Mouse (Mus musculus) liver, embryonic 13.5 days (tissue): ENCODE measurements around the gene Izumo1. TPM values are rescaled to one million over a fixed set of nuclear protein-coding genes. Genes with fewer than 3 reads are reported as not detected.

Experiments used
- ATAC-seq: fragments of 200-750 bp; cut with Nextera tagmentation; 2 replicates; pipeline ENCODE4 v1.8.0; 2017; ENCODE audit warnings: low read depth, mild to moderate bottlenecking, moderate number of reproducible peaks, moderate library complexity
- DNase-seq: peaks from one replicate; pipeline ENCODE4 v3.0.0; 2022
- H3K27ac ChIP-seq: fragments of 300-500 bp; sonication (generic); 2 replicates; pipeline ENCODE4 v1.5.1; 2015; ENCODE audit warnings: moderate library complexity, mild to moderate bottlenecking, inconsistent platforms
- H3K27me3 ChIP-seq: fragments of 300-500 bp; sonication (generic); 2 replicates; pipeline ENCODE4 v1.6.1; 2015; ENCODE audit warnings: mild to moderate bottlenecking, inconsistent platforms
- H3K36me3 ChIP-seq: fragments of 300-500 bp; sonication (generic); 2 replicates; pipeline ENCODE4 v1.6.1; 2015; ENCODE audit warnings: mild to moderate bottlenecking, inconsistent platforms
- H3K4me1 ChIP-seq: fragments of 300-500 bp; sonication (generic); replicated peaks from 2 replicates; pipeline ENCODE4 v1.6.1; 2015; ENCODE audit warnings: inconsistent platforms
- H3K4me2 ChIP-seq: fragments of 300-500 bp; sonication (generic); 2 replicates; pipeline ENCODE4 v1.6.1; 2015; ENCODE audit warnings: inconsistent platforms, mild to moderate bottlenecking, moderate library complexity
- H3K4me3 ChIP-seq: fragments of 300-500 bp; sonication (generic); replicated peaks from 2 replicates; pipeline ENCODE4 v1.5.1; 2015; ENCODE audit warnings: mild to moderate bottlenecking, inconsistent platforms
- H3K9ac ChIP-seq: fragments of 300-500 bp; sonication (generic); 2 replicates; pipeline ENCODE4 v1.6.1; 2015; ENCODE audit warnings: mild to moderate bottlenecking, inconsistent platforms
- H3K9me3 ChIP-seq: fragments of 300-500 bp; sonication (generic); replicated peaks from 2 replicates; pipeline ENCODE4 v1.6.1; 2016; ENCODE audit warnings: inconsistent platforms
- WGBS: fragments of 180-500 bp; shearing (Covaris S2); methylation state at CpG from one replicate; pipeline ENCODE4 v1.1.7; 2015; ENCODE audit not compliant: insufficient replicate concordance; 5-methylcytosine and 5-hydroxymethylcytosine counted together
- polyA plus RNA-seq: library from polyadenylated mRNA; unstranded; fragments of >200 nt; fragmentation: Nextera tagmentation; extraction: Ambion mirVana; gene quantifications from 2 replicates; pipeline ENCODE4 v1.2.1, GENCODE M21; 2015

Gene Izumo1
- polyA plus RNA-seq, 1 experiment from 2014 or later = not detected

DNA sequence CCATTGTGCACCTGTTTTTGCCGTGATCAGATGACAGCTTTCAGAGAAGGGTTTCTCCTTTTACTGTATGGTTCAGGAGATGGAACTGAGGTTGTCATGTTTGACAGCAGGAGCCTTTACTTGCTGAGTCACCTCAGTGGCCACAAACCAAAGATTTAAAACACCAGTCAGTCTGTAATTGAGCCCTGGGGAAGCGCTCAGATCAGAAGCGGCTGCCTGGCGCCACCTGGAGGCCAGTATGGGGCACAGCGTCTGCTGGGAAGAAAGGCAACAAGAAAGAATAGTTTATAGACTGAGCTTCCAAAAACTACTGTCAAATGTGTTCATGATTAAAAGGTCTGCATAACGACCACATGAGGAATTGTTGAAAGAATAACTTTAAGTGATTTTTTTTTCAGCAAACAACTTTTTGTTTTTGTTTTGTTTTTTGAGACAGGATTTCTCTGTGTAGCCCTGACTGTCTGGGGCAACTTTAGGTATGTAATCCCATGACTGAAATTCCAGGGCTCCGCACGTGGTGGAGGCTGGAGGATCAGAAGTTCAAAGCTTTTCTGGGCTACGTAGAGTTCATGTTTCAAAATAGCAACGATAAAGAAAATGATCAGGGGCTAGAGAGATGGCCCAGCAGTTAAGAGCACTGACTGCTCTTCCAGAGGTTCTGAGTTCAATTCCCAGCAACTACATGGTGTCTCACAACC, 28.3 kb upstream of the Izumo1 start:
- Histone ChIP-seq H3K4me1 (peaks cover 24% of the 10 kb centered on the region), H3K9me3 (no peaks in the 10 kb centered on the region), H3K36me3 (no peaks in the 10 kb centered on the region), H3K4me2 (no peak overlapping the region), H3K27ac (no peak overlapping the region), H3K27me3 (no peaks in the 10 kb centered on the region), H3K4me3 (no peak overlapping the region), H3K9ac (no peak overlapping the region)
- DNase-seq (peak; percentile 59), ATAC-seq (no peak)
- WGBS = 21% methylated on average over 10 of the region's 10 CpGs

DNA sequence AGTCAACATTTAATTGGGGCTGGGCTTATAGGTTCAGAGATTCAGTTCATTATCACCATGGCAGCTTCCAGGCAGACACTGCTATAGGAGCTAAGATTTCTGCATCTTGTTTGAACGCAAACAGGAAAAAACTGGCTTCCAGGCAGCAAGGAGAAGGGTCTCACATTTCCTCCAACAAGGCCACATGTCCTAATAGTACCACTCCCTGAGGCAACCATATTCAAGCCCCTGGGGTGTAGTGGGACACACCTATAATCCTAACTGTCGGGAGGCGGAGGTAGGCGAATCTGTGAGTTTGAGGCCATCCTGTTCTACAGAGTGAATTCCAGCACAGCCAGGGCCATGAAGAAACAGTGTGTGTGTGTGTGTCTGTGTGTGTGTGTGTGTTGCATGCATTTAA, 26.4 kb upstream of the Izumo1 start:
- DNase-seq (no peak), ATAC-seq (no peak)
- Histone ChIP-seq H3K9ac (no peak overlapping the region), H3K27ac (no peak overlapping the region), H3K4me3 (no peak overlapping the region), H3K36me3 (no peaks in the 10 kb centered on the region), H3K9me3 (no peaks in the 10 kb centered on the region), H3K27me3 (no peaks in the 10 kb centered on the region), H3K4me2 (no peak overlapping the region), H3K4me1 (peaks cover 18% of the 10 kb centered on the region)
- 69% methylated on average over 4 of the region's 4 CpGs for WGBS

DNA sequence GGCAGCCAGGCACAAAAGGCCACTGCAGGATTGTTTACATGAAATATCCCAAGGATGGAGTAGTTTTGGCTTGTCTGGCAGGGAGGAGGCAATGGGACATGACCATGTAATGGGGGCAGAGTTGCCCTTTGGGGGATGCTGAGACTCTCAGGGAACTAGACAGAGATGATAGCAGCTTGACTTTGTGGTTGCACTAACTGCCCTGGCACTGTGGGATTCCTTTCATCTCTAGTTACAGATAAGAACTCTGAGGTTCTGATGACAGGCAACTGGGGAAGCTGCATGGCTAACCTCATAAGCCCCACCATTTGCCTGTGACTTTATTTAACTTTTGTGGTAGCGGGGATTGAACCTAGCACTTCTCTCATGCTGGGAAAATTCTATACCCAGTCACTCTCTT, 25.5 kb upstream of the Izumo1 start:
- Histone ChIP-seq H3K9ac (no peak overlapping the region), H3K27ac (no peak overlapping the region), H3K36me3 (no peaks in the 10 kb centered on the region), H3K4me1 (peaks cover 18% of the 10 kb centered on the region), H3K4me2 (no peak overlapping the region), H3K27me3 (no peaks in the 10 kb centered on the region), H3K9me3 (no peaks in the 10 kb centered on the region), H3K4me3 (no peak overlapping the region)
- ATAC-seq (no peak), DNase-seq (no peak)
- WGBS = 31% methylated on average over 1 of the region's 1 CpGs

DNA sequence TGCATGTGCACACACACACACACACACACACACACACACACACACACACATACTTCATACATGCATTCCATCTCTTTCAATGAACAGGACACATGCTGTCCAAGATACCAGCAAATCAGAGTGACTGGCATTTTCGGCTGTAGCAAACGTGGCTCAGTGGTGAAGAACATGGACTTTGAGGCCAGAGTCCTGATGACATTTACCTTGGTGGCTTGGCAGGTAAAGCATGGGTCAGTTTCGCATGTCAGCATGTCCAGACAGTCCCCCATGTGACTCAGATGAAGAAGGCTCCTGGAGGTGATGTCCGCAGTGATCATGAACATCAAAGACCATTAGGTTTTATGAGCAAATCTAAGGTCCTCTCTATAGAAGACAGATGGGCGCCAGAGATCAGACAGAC, 24.6 kb upstream of the Izumo1 start:
- H3K27ac ChIP-seq = no peak overlapping the region
- no peak for DNase-seq
- H3K4me1 ChIP-seq = peaks cover 16% of the 10 kb centered on the region
- 69% methylated on average over 5 of the region's 5 CpGs for WGBS
- H3K4me2 ChIP-seq = no peak overlapping the region
- H3K4me3 ChIP-seq = no peak overlapping the region
- no peaks in the 10 kb centered on the region for H3K9me3 ChIP-seq
- no peaks in the 10 kb centered on the region for H3K27me3 ChIP-seq
- H3K9ac ChIP-seq = no peak overlapping the region
- H3K36me3 ChIP-seq = no peaks in the 10 kb centered on the region
- ATAC-seq = no peak

DNA sequence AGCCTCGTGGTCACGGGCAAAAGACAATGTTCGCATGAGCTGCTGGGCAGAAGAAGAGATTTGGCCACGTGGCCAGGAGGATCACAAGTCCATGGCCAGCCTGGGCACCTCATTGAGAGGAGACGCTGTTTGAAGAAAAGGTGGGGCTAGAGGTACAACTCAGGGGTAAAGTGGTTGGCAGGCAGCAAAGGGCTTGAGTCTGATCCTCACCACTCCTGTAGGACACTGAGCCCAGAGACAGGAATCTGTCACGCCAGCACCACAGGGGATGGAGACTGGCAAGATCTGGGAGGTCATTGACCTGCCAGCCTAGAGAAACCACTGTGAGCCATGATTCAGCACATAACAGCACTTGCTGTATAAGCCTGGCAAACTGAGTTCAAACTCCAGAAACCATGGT, 24.1 kb upstream of the Izumo1 start:
- DNase-seq = no peak

DNA sequence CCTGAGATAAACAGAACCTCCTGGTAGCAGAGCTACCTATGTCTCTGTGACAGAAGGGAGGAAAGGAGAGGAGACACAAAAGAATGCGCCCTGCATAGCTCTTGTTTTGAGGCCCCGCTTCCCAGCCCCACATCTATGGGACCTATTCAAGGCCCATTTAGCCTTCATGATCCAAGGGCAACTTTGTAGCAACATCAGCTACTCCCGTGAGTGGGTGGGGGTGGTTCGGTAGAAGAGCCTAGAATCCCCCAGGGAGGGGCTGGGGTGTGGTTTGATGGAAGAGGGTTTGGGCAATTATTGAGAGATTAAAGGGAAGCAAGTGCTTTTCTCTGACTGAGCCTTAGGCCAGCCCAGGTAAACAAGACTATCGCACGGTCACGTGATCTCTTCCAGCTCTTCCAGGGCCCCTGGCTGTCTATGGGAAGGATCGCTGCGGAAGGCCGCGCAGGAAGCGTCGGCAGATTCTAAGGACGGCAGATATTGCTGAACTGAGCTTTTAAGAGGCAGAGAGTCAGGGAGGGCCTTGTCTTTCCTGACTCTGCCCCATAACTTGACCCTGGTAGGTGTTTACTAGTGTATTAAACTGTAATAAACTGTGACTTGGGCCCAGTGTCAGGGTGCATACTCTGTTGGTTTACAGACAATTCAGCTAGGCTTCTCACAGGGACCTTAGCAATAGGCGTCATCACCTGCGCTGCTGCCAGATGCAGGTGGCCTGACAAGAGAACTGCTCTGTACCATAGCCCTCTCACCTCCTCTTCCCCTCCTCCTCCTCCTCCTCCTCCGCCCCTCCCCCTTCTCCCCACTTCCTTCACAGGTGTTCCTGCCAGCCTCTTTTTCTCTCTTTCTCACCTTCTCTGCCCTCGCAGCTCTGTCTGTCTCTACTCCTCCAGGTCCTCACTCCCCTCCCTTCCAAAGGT, 22.4 kb upstream of the Izumo1 start:
- H3K9me3 ChIP-seq = no peaks in the 10 kb centered on the region
- peaks cover 8% of the 10 kb centered on the region for H3K4me1 ChIP-seq
- H3K27ac ChIP-seq = no peak overlapping the region
- no peak overlapping the region for H3K4me2 ChIP-seq
- H3K27me3 ChIP-seq = no peaks in the 10 kb centered on the region
- DNase-seq (no peak), ATAC-seq (no peak)
- no peaks in the 10 kb centered on the region for H3K36me3 ChIP-seq
- WGBS = 48% methylated on average over 18 of the region's 18 CpGs
- H3K4me3 ChIP-seq = no peak overlapping the region
- H3K9ac ChIP-seq = no peak overlapping the region; the same call in 1 of the 2 replicates

More for the DNA sequence above, 24.1 kb upstream of the Izumo1 start:
- H3K9ac ChIP-seq = no peak overlapping the region
- H3K4me3 ChIP-seq = no peak overlapping the region
- peaks cover 13% of the 10 kb centered on the region for H3K4me1 ChIP-seq
- no peaks in the 10 kb centered on the region for H3K9me3 ChIP-seq
- H3K27me3 ChIP-seq = no peaks in the 10 kb centered on the region
- no peak overlapping the region for H3K4me2 ChIP-seq
- H3K27ac ChIP-seq = no peak overlapping the region
- ATAC-seq = no peak
- no peaks in the 10 kb centered on the region for H3K36me3 ChIP-seq
- 72% methylated on average over 6 of the region's 6 CpGs for WGBS

DNA sequence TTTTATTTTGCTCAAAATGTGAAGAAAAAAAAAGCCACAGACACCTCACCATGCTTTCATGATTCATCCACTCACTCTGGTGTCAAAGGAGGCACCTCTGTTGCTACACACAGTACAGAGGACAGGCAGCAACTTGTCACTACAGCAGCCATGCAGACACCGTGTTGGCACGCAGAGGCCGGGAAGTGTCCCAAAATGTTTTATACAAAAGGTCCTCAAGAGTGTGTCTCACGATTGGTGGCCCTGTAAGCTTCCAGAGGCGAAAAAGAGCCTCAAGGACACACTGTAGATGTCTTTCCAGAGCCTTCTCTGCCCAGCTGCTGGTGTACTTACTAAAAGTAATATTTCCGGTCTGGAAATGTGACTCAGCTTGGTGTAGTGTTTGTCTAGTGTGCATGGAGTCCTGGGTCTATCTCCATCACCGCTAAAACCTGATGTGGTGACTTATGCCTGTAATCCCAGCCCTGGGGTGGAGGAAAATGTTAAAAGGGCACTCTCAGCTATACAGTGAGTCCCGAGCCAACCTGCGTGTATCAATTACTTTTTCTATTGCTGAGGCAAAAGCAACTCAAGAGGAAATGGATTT, 15.8 kb upstream of the Izumo1 start:
- DNase-seq (no peak), ATAC-seq (no peak)
- H3K4me2 ChIP-seq = no peak overlapping the region
- H3K27me3 ChIP-seq = no peaks in the 10 kb centered on the region
- no peak overlapping the region for H3K4me3 ChIP-seq
- no peak overlapping the region for H3K27ac ChIP-seq
- 56% methylated on average over 9 of the region's 9 CpGs for WGBS
- no peaks in the 10 kb centered on the region for H3K9me3 ChIP-seq
- H3K4me1 ChIP-seq = no peaks in the 10 kb centered on the region; the same call in 1 of the 2 replicates
- no peaks in the 10 kb centered on the region for H3K36me3 ChIP-seq
- no peak overlapping the region for H3K9ac ChIP-seq

DNA sequence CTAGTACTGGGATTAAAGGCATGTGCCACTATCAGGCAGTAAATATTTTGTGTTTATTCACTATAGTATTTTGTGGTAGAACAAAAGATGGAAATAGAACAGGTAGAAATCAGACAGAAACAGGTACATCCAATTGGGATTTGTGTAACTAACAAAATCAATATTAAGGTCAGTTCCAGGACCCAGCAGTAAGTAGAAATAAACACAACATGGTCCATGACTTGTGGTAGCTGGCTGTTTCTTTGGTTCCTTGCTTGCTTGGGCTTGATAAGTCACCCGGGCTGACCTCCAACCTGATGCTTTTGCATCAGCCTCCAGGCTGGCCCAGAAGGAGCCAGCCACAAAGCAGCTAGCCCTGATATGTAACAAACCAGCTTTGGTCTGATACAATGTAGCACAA, 12.1 kb upstream of the Izumo1 start:
- Histone ChIP-seq H3K27me3 (no peaks in the 10 kb centered on the region), H3K27ac (no peak overlapping the region), H3K4me1 (no peaks in the 10 kb centered on the region; the same call in 1 of the 2 replicates), H3K4me3 (no peak overlapping the region), H3K9ac (no peak overlapping the region), H3K36me3 (no peaks in the 10 kb centered on the region), H3K4me2 (no peak overlapping the region), H3K9me3 (no peaks in the 10 kb centered on the region)
- ATAC-seq = no peak
- no peak for DNase-seq
- 39% methylated on average over 1 of the region's 1 CpGs for WGBS

DNA sequence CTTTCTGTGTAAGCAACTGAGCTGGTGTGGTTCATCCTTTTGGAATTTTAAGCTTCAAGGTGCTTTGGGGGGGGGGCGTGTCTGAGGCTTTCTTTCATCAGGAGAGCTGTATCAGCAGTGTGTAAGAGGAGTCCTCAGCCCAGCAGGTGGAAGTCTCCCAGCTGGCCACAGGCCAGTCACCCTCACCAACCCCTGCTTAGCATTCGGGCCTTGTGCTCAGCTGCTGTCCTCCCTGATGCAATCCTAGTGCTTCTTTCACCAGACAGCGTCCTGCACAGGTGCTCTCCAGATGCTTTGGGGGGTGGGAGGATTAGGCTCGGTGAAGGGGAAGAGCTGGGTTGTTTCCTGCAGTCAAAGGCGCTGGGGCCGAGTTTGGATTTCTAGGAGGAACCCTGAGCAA, 5.3 kb upstream of the Izumo1 start:
- Histone ChIP-seq H3K4me3 (no peak overlapping the region), H3K4me2 (no peak overlapping the region), H3K4me1 (no peaks in the 10 kb centered on the region), H3K27me3 (peaks cover 51% of the 10 kb centered on the region), H3K9me3 (no peaks in the 10 kb centered on the region), H3K36me3 (no peaks in the 10 kb centered on the region), H3K27ac (no peak overlapping the region), H3K9ac (no peak overlapping the region)
- 30% methylated on average over 6 of the region's 6 CpGs for WGBS
- DNase-seq (no peak), ATAC-seq (no peak)

DNA sequence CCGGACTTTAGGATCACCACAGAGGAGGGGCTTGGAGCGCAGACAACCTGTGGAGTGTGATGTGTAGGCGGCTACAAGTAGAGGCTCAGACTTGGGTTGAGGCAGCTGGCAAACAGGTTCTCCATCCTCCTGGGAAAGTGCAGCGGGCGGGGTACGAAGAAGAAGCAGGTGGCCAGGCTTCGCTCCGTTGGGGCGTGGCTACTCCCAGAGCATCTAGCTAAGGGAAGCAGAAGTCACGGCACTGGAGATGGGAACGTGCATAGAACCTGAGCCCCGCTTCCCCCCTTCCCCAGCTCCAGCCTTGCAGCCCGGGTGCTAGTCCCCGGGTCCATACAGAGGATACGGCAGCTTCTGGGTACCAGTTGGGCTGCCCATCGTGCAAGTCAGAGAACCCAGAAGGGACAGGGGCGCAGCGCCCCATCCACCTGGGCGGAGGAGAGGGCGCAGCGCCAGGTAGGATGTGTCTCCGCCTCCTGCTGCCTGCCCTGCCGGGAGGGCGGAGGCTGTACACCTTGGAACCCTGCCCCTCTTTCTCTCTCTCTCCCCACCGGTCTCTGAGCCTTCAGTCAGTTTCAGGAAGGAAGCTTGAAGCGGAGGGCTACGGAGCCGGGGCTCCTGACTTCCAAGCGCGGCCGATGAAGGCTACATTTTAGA, 4.4 kb upstream of the Izumo1 start, which contains the start of gene Fut1:
TSS of gene Fut1 (plus strand) at position 248 of the 654 bp plus-strand sequence.
- Histone ChIP-seq H3K36me3 (no peaks in the 10 kb centered on the region), H3K4me2 (no peak within 1 kb of the TSS), H3K9ac (no peak within 1 kb of the TSS), H3K27me3 (peaks cover 51% of the 10 kb centered on the region), H3K4me3 (no peak within 1 kb of the TSS), H3K4me1 (0 out of 2 replicates have a peak, but pooled peaks cover 5% of the 10 kb centered on the region), H3K27ac (no peak within 1 kb of the TSS), H3K9me3 (no peaks in the 10 kb centered on the region)
- ATAC-seq = no peak
- 12% methylated on average over 31 of the region's 31 CpGs for WGBS
- DNase-seq = no peak

DNA sequence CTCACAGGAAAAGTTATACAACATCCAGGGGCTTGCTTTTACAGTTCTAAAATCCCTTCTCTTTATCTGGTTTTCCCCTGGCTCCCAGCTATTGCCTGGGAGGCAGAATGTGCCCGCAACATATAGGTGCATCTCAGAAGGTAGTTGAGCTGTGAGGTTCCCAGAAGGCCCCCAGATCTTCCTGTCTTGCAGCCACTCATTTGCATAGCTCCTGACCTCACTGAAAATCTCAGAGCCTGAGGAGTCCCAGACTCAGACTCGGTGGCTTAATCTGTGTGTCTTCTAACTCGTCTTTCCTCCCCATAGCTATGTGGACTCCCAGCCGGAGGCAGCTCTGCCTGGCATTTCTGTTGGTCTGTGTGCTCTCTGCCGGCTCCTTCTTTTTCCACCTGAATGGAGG, 3.3 kb upstream of the Izumo1 start:
- DNase-seq (no peak), ATAC-seq (no peak)
- Histone ChIP-seq H3K36me3 (no peaks in the 10 kb centered on the region), H3K4me3 (no peak overlapping the region), H3K9me3 (no peaks in the 10 kb centered on the region), H3K27me3 (peaks cover 51% of the 10 kb centered on the region), H3K9ac (no peak overlapping the region), H3K27ac (no peak overlapping the region), H3K4me2 (no peak overlapping the region), H3K4me1 (0 out of 2 replicates have a peak, but pooled peaks cover 5% of the 10 kb centered on the region)
- WGBS = 60% methylated on average over 5 of the region's 5 CpGs
